Mouse (Mus musculus): Measurements from ENCODE around the gene Gps2.

The Gps2 gene

DNA sequence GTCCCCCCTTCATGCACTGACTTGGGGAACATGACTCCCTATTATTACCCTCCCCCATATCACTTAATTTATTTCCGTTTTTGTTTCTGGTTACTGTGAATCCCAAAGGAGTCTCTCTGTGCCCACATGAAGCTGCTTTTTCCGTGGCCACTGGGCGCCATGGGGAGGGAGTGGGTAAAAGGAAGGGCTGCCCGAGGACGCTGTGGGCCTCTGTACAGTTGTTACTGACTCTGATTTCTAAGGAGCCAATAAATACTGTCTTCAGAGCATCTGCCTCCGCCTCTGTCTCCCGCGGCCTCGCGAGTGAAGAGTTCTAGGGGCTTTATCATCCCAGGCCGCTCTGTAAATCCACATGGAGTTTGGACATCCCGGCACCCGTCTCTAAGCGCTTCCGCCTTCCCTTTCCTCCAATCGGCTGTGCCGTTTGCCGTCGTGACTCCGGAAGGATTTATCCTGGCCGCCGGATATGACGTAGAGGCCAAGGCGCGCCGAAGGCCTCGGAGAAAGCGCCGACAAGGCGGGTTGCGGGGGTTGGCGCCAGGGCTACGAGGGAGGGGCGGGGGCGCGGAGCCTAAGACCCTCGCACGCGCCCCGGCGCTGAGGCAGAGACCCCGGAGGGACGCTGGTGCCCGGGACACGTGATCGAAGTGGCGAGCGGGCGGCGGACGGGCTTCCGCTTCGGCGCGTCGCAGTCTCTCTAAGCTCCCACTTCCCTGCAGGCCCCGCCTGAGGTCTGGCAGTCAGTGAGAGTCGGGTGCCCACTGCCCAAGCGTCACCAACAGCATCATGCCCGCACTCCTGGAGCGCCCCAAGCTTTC is at the start of gene Gps2:
Gene Gps2 (plus strand): TSS at position 335 of the 818 bp plus-strand sequence.
- DNase-seq = peak; percentile 92

DNA sequence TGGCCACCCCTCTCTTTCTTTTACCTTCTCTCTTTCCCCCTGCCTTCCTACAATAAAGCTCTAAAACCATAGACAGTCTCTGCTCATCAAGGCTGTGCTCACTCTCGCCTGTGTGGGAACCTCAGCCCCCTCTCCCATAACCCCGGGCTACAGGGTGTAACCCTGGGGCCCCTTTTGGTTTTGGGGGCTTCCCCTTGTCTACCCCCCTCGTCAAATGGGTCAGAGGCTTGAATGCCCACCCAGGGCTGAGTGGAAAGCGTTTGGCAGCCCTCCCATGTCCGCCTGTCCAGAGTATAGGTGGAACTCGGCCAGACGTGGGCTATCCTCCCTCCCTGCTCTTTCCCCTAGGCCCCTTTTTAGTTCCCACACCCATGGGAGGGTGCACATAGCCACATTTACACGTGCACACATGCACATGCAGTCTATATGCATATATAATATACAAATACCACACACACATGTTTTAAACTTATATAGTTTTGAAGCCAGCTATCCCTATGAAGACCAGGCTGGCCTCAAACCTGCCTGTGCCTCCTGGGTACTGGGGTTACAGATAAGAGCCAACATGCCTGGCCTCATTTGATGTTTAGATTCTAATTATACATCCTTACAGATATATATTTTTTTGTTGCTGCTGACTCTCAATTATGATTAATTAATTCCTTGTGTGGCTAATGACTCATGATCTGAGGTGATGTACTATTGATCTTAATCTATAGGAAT is 49.4 kb upstream of the Gps2 start:
- DNase-seq = no peak

GRCm38 (mm10) chr11:69865561-69865960 is 48.1 kb upstream of the Gps2 start:
- DNase-seq = no peak

GRCm38 (mm10) chr11:69867335-69867734 is 46.4 kb upstream of the Gps2 start:
- DNase-seq = no peak

GRCm38 (mm10) chr11:69870289-69871069 is 43.2 kb upstream of the Gps2 start:
- DNase-seq = no peak

GRCm38 (mm10) chr11:69871822-69872221 is 41.9 kb upstream of the Gps2 start:
- no peak for DNase-seq

DNA sequence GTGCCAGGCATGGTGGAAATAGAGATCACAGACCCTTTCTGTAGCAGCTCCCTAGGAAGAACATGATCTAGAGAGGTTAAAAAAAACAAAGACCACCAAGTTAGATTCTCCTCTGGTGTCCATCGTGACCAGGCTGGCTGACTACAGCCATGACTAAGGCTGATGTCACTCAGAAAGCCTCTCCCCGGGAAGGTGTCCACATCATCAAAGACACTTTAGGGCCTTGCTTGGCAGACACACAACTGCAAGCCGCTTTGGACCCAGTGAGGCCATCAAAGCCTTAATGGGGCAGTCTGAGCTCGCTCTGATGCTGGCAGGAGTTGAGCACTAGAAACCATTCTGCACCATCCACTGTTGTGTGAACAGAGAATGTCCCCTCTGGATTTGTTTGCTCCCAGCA is 41.2 kb upstream of the Gps2 start:
- no peak for DNase-seq

DNA sequence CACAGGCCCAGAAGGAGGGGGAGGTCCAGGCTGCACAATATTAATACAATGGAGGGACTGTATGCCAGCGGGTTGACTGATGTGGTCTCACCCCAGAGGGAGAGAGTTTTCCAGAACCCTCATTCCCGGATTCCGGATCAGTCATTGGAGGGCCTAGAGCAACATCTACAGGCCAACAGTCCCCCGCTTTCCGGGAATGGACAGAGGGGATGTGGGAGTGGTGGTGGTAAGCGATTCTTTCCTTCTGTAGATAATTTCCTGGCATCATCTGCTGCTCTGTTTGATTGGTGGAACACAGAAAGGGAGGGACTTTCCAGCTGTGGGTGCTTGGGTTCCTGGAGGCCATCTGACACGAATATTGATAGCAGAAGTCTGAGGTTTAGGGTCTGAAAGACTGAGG is 37.5 kb upstream of the Gps2 start:
- peak; percentile 16 for DNase-seq

GRCm38 (mm10) chr11:69876867-69877266 is 36.8 kb upstream of the Gps2 start:
- peak; percentile 95 for DNase-seq

- DNase-seq = no peak
Measured at GRCm38 (mm10) chr11:69877878-69878277, 35.8 kb upstream of the Gps2 start, which contains the start of gene Tmem95. Tmem95 (minus strand) TSS chr11:69878018.

DNA sequence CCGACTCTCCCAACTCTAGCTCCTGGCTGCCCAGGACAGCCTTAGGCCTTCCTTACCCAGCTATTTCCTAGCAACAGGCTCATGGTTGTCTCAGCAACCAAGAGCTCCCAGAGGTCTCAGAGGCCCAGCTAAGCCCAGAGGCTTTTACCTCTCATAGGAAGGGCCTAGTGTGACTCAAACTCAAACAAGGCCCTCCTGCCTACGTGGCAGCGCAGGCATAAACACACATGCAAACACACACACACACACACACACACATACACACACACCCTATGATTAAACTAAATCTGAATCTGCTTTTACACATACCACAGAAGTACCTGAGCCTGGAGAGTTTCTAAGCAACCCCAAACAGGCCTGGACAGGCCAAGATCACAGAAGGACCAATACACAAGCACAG is 35.3 kb upstream of the Gps2 start:
- no peak for DNase-seq

DNA sequence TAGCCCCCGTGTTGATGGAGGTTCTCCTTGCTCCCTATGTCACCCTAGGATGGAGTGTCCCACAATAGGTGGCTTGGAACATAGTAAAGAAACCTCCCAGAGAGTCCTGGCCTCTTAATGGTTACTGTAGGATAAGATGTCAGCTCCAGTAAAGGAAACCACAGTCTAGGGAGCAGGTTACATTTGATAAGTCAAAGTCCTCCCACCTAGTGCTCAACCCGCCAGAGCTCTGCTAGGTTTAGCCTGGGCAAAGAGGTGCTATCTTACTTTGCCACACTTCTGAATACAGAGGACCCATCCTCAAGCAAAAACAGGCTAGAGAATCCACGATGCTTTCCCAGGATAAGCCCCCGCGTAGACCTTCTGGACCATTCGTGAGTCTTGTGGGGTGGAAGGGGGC is 34.7 kb upstream of the Gps2 start:
- no peak for DNase-seq

DNA sequence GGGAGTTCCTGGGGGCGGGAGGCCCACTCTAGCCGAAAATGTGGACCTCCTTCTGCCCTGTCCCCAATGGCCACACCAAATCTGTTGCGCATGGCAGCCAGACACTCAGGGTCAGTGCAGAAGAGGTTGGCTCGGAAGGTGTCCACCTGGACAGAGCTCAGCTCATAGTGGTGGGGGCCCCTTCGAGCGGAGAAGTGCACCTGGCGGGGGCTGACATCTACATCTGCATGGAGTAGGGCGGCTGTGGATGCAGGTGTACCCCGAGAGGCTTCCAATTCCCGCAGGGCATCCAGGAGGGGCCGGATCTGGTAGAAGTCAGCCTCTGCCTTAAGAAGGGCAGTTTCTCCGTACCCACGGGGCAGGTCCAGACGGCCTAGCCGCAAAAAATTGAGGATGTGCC is 34.0 kb upstream of the Gps2 start:
- no peak for DNase-seq

- DNase-seq = peak; percentile 69
Measured at GRCm38 (mm10) chr11:69880506-69880852, 33.2 kb upstream of the Gps2 start.

- DNase-seq = peak; percentile 81
Measured at GRCm38 (mm10) chr11:69880853-69881603, 32.7 kb upstream of the Gps2 start, which contains the start of gene Kctd11. Kctd11 (minus strand) TSS chr11:69881406.

GRCm38 (mm10) chr11:69881787-69882670 is 31.7 kb upstream of the Gps2 start:
- no peak for DNase-seq

GRCm38 (mm10) chr11:69883066-69883465 is 30.6 kb upstream of the Gps2 start:
- peak; percentile 80 for DNase-seq

GRCm38 (mm10) chr11:69883527-69884151 is 30.0 kb upstream of the Gps2 start:
- no peak for DNase-seq

GRCm38 (mm10) chr11:69884240-69884639 is 29.4 kb upstream of the Gps2 start:
- no peak for DNase-seq

DNA sequence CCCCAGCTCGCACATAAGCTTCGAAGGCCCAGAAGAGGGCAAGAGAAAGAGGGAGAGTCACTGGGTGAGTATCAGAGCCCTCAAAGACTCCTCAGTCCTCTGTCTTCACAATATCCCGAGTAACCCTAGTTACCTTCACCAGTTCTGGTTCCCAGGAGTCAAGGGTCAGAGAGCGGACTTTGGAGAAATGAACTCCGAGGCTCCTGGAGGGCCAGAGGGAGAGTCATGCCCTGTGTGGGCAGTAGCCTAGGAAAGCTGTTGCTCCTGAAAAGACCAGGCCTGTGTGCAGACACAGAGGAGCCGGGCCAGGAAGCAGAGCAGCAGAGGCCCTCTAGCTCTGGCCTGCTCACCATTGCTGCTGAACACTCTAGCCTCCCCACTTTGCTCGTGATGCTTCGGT is 29.0 kb upstream of the Gps2 start:
- DNase-seq = no peak

All from thymus, postnatal 14 days (tissue).